ENCODE assay signal across 9 mouse cellular contexts in the genomic region with DNA sequence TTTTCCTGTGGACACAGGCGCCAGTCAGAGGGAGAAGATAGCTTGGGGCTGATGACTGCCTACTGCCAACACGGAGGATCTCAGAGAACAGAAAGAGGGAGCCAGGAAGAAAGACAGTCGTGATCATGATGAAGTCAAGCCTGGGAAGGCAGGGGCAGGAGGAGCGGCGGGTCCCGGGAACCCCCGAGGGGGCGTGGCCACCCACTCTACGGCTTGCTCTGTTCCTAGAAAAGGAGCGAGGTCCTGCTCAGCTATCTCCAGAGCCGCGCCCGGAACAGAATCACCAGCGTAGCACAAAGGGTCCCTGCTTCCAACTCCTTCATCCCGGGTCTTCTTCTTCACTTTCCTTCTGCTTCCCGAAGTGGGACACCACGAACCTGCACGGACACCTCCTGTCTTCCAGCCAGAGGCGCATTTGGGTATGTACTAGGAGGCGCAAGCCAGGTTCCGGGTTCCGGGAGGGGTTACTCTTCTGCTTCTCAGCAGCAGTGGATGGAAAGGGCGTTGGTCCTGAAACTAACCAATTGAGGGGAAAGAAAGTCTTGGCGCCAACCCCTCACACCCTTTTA. TPM values are rescaled to one million over a fixed set of nuclear protein-coding genes. Genes with fewer than 3 reads are reported as not detected.
DNase-seq lines count a peak whose midpoint lies in the region; ATAC-seq lines count a peak whose summit lies in the region.
"Had no signal": no experiment of that assay in that cellular context is flagged by ENCODE, and none has a peak within 500 bp of the region (broad histone marks: within the 10 kb centered on the region; RNA-seq: fewer than 3 reads in every experiment).

A gene (plus strand): TSS at position 51 of the 569 bp plus-strand sequence.

- peak; percentile 9 for DNase-seq in adrenal gland, postnatal 14 days
- no peak for DNase-seq in adrenal gland, postnatal 25 days
- peak; percentile 4 for DNase-seq in ovary, adult 18-20 months (ENCODE audit: low spot score)
- no peak for DNase-seq in ovary, postnatal 10 days (ENCODE audit: low spot score)
- DNase-seq in forelimb bud, embryonic 11.5 days (ENCODE audit: low read depth, low spot score), result peak; percentile 12
- peak; percentile 32 to 34 for DNase-seq in kidney, postnatal 4 days

- no peak within 1 kb of the TSS for H3K27ac ChIP-seq in midbrain, embryonic 15.5 days

- peak; percentile 90 for ATAC-seq in midbrain, embryonic 15.5 days (replicated peaks)
- no peak for ATAC-seq in inflammation-experienced regulatory T-cells, adult 6 months

- H3K9me3 ChIP-seq in midbrain, embryonic 15.5 days, result no peaks in the 10 kb centered on the region

- no peaks in the 10 kb centered on the region for H3K27me3 ChIP-seq in midbrain, embryonic 15.5 days (replicated peaks)

- H3K4me1 ChIP-seq in midbrain, embryonic 15.5 days, result no peaks in the 10 kb centered on the region

- peak within 1 kb of the TSS; percentile 56 for H3K9ac ChIP-seq in midbrain, embryonic 15.5 days

- H3K4me3 ChIP-seq in midbrain, embryonic 15.5 days, result peak within 1 kb of the TSS; percentile 66

- no peaks in the 10 kb centered on the region for H3K36me3 ChIP-seq in midbrain, embryonic 15.5 days (replicated peaks)

- peak within 1 kb of the TSS; percentile 91 for H3K4me2 ChIP-seq in midbrain, embryonic 15.5 days

- WGBS in midbrain, embryonic 15.5 days, result under 1% methylated on average over 24 of the region's 24 CpGs

RNA-seq across cellular contexts. Expression of the gene that starts here (rescaled TPM):
- not detected in 2 replicates for total RNA-seq in adrenal gland, postnatal 14 days (2021)
- total RNA-seq in adrenal gland, postnatal 25 days (2021), result not detected in 2 replicates
- polyA plus RNA-seq in midbrain, embryonic 15.5 days (2015; fragmentation: Nextera tagmentation; extraction: Ambion mirVana), result 12.0 and 12.5 TPM in 2 replicates
- under 1 TPM in 1 of 3 experiments, not detected in 2; 0.38 TPM for polyA plus RNA-seq in inflammation-experienced regulatory T-cells, adult 6 months (2017; shearing (Covaris generic))
- total RNA-seq: left cerebral cortex, adult 8-10 months had no signal

Comparison
In these comparisons a context has a peak if more than half of its experiments do, and no peak if none do; other contexts are left out.
1. DNase-seq: peak in ovary, adult 18-20 months (single experiment), forelimb bud, embryonic 11.5 days (single experiment) and kidney, postnatal 4 days (2 of 2); none in adrenal gland, postnatal 25 days (single experiment) and ovary, postnatal 10 days (single experiment).
2. Peak in DNase-seq in adrenal gland, postnatal 14 days; RNA of the gene not detected or under 1 TPM.